Mouse (Mus musculus) frontal cortex, postnatal 10 days (tissue): ENCODE measurements at regions not wholly inside any gene's neighbourhood (a gene's known extent, or its start where the extent isn't known, plus 50 kb on each side); places are given as distances from the start of the nearest gene placed in this dataset.

Experiments
- DNase-seq, 2 experiments: peaks; one replicate each; pipeline ENCODE4 v3.0.0; 2022; ENCODE audit warnings: low spot score in 2 of 2, mixed read lengths in 1 of 2

DNA sequence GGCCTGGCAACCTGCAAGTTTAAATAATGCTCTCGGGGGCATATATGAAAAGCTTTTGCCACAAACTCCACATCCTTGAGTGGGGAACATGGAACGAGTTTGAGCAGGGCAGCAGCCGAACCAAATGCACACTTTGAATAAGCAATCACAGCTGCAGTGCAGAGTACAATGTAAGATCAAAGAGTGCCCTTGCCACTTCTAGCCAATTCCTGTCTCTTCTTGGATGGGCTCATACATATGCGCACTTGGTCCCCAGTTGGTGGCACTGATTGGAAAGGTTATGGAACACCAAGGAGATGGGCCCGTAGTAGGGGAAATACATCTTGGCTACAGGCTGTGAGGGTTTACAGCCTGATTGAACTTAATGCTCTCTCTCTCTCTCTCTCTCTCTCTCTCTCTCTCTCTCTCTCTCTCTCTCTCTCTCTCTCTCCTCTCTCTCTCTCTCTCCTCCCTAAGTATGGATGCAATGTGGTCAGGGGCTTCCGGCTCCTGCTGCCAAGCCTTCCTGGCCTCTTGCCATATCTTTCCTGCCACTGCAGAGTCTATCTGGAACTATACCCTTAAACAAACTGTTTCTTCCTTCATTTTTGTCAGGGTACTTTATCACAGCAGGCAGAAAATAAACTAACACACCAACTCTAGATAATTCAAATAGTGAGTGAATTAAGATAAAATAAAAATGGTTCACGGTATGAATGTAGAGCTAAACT lies 88.6 kb upstream of the Mbnl3 start:
- no peak for DNase-seq

DNA sequence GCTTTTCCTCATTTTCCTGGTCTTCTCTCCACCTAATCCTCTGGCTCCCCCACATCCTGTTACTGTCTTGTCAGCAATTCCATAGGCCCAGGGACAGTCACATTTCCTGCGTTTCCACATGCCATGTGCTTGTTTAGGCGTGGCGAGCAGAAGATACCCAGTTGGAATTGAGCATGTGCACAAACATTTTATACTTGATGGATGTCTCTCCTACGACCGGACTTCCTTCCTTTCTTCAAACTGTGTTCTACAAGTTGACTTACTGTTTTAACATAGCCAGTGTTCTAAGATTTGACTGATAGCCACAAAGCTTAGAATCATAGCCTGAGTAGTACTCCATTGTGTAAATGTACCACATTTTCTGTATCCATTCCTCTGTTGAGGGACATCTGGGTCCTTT lies 86.0 kb upstream of the Mbnl3 start:
- no peak for DNase-seq

DNA sequence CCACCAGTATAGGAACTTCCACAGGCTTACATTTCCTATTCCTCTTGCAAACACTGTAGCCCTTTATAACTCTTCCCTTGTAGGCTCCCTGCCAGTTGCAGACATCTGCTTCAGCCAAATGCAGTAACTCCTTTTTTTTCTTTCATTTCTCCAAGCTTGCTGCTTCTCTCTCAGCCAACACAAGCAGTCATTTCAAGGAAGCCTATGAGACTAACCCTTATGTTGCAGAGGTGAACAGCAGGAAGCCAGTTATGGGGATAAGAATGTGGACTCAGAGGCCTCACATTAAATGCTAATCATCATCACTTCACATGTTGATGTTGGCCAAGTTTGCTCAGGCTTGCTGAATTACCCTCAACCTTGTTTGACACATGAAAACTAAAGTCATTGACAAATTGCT lies 71.9 kb upstream of the Mbnl3 start:
- peak; percentile 5 to 13 for DNase-seq

DNA sequence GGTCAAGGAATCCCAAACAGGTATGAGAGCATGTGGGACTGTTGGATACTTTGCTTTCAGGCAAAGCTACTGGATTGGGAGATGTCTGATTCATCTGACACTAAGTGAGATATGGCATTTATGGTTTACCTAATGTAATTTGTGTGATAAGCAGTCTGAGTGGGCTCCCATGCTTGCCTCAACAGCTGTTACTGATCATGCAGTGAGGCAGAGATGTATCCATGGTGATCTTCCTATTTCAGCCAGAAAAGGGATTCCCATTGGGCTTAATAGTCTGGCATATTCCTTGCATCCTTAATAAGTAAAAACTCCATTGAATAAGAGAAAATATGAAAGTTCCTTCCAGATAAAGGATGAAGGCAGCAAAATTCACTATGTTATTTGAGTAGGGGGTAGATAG lies 58.4 kb upstream of the Mbnl3 start:
- no peak for DNase-seq
